Mouse (Mus musculus) limb, embryonic 15.5 days (tissue): ENCODE results near the gene Irgc1. TPM values are rescaled to one million over a fixed set of nuclear protein-coding genes. Genes with fewer than 3 reads are reported as not detected.

Experiments used
- ATAC-seq: fragments of 200-750 bp; cut with Nextera tagmentation; 2 replicates; pipeline ENCODE4 v1.8.0; 2017; ENCODE audit warnings: low read depth, moderate TSS enrichment; ENCODE audit not compliant: insufficient number of reproducible peaks, low FRiP score, low TSS enrichment
- H3K27ac ChIP-seq: fragments of 300-500 bp; sonication (generic); 2 replicates; pipeline ENCODE4 v1.5.1; 2015; ENCODE audit warnings: moderate library complexity, mild to moderate bottlenecking, inconsistent platforms
- H3K27me3 ChIP-seq: fragments of 300-500 bp; sonication (generic); 2 replicates; pipeline ENCODE4 v1.6.1; 2015; ENCODE audit warnings: inconsistent platforms
- H3K36me3 ChIP-seq: fragments of 300-500 bp; sonication (generic); 2 replicates; pipeline ENCODE4 v1.6.1; 2015; ENCODE audit warnings: inconsistent platforms
- H3K4me1 ChIP-seq: fragments of 300-500 bp; sonication (generic); 2 replicates; pipeline ENCODE4 v1.6.1; 2015; ENCODE audit warnings: inconsistent platforms
- H3K4me2 ChIP-seq: fragments of 300-500 bp; sonication (generic); 2 replicates; pipeline ENCODE4 v1.6.1; 2015; ENCODE audit warnings: mild to moderate bottlenecking, inconsistent platforms
- H3K4me3 ChIP-seq: fragments of 300-500 bp; sonication (generic); 2 replicates; pipeline ENCODE4 v1.5.1; 2015; ENCODE audit warnings: mild to moderate bottlenecking, inconsistent platforms
- H3K9ac ChIP-seq: fragments of 300-500 bp; sonication (generic); 2 replicates; pipeline ENCODE4 v1.6.1; 2015; ENCODE audit warnings: inconsistent platforms
- H3K9me3 ChIP-seq: fragments of 300-500 bp; sonication (generic); 2 replicates; pipeline ENCODE4 v1.6.1; 2016; ENCODE audit warnings: inconsistent platforms
- WGBS: fragments of 180-500 bp; shearing (Covaris S2); methylation state at CpG from one replicate; pipeline ENCODE4 v1.1.7; 2015; 5-methylcytosine and 5-hydroxymethylcytosine counted together
- polyA plus RNA-seq: library from polyadenylated mRNA; unstranded; fragments of >200 nt; fragmentation: Nextera tagmentation; extraction: Ambion mirVana; gene quantifications from 2 replicates; pipeline ENCODE4 v1.2.1, GENCODE M21; 2015

Irgc1 gene
- polyA plus RNA-seq, 1 experiment from 2014 or later, result 0.17 TPM

DNA sequence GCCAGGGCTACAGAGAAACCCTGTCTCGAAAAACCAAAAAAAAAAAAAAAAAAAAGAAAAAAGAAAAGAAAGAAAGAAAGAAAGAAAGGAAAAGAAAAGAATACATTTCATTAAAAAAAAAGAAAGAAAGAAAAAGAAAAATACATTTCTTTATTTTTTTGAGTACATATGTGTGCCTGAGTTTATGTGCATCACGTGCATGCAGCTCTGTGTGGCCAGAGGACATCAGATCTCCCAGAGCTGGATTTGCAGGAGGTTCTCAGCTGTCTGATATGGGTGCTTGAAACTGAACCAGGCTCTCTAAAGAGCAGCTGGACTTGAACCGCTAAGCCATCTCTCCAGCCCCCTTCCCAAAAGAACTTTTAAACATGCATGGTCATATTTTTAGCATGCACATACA is 58.0 kb downstream of the Irgc1 start:
- Histone ChIP-seq H3K36me3 (no peaks in the 10 kb centered on the region), H3K4me3 (no peak overlapping the region), H3K4me1 (peaks cover 29% of the 10 kb centered on the region), H3K27ac (0 out of 2 replicates have a peak overlapping the region, but pooled peaks have one; percentile 19), H3K9ac (no peak overlapping the region), H3K4me2 (no peak overlapping the region), H3K27me3 (no peaks in the 10 kb centered on the region), H3K9me3 (no peaks in the 10 kb centered on the region)
- ATAC-seq, result no peak
- WGBS, result 66% methylated on average over 3 of the region's 3 CpGs

GRCm38 (mm10) chr7:24391687-24392086 is 60.4 kb downstream of the Irgc1 start:
- ATAC-seq, result no peak
- Histone ChIP-seq H3K4me1 (peaks cover 27% of the 10 kb centered on the region), H3K27me3 (no peaks in the 10 kb centered on the region), H3K4me2 (no peak overlapping the region), H3K4me3 (no peak overlapping the region), H3K9me3 (no peaks in the 10 kb centered on the region), H3K9ac (no peak overlapping the region), H3K36me3 (no peaks in the 10 kb centered on the region), H3K27ac (no peak overlapping the region)
- WGBS, result 73% methylated on average over 2 of the region's 2 CpGs

- no peaks in the 10 kb centered on the region for H3K27me3 ChIP-seq
- H3K9me3 ChIP-seq, result no peaks in the 10 kb centered on the region
- H3K4me3 ChIP-seq, result peak overlapping the region; percentile 21; the same call in 1 of the 2 replicates
- peaks cover 27% of the 10 kb centered on the region for H3K4me1 ChIP-seq
- H3K4me2 ChIP-seq, result peak overlapping the region; percentile 38
- under 1% methylated on average over 5 of the region's 5 CpGs for WGBS
- peak; percentile 68 for ATAC-seq
- H3K27ac ChIP-seq, result peak overlapping the region; percentile 61; the same call in 1 of the 2 replicates
- H3K36me3 ChIP-seq, result no peaks in the 10 kb centered on the region
- no peak overlapping the region for H3K9ac ChIP-seq
These were observed 61.0 kb downstream of the Irgc1 start for GRCm38 (mm10) chr7:24391077-24391476.

- Histone ChIP-seq H3K4me1 (peaks cover 27% of the 10 kb centered on the region), H3K36me3 (no peaks in the 10 kb centered on the region), H3K9ac (no peak overlapping the region), H3K9me3 (no peaks in the 10 kb centered on the region), H3K27me3 (no peaks in the 10 kb centered on the region), H3K4me3 (no peak overlapping the region), H3K4me2 (no peak overlapping the region), H3K27ac (peak overlapping the region; percentile 57; the same call in 1 of the 2 replicates)
- ATAC-seq, result no peak
- 30% methylated on average over 7 of the region's 7 CpGs for whole genome bisulfite sequencing
These were observed 61.6 kb downstream of the Irgc1 start for GRCm38 (mm10) chr7:24390512-24390911.

GRCm38 (mm10) chr7:24389516-24390187 is 62.4 kb downstream of the Irgc1 start:
- Histone ChIP-seq H3K36me3 (no peaks in the 10 kb centered on the region), H3K4me1 (peaks cover 25% of the 10 kb centered on the region), H3K9ac (no peak overlapping the region), H3K9me3 (no peaks in the 10 kb centered on the region), H3K4me2 (no peak overlapping the region), H3K4me3 (no peak overlapping the region), H3K27ac (no peak overlapping the region), H3K27me3 (no peaks in the 10 kb centered on the region)
- WGBS, result 45% methylated on average over 13 of the region's 13 CpGs
- no peak for ATAC-seq

DNA sequence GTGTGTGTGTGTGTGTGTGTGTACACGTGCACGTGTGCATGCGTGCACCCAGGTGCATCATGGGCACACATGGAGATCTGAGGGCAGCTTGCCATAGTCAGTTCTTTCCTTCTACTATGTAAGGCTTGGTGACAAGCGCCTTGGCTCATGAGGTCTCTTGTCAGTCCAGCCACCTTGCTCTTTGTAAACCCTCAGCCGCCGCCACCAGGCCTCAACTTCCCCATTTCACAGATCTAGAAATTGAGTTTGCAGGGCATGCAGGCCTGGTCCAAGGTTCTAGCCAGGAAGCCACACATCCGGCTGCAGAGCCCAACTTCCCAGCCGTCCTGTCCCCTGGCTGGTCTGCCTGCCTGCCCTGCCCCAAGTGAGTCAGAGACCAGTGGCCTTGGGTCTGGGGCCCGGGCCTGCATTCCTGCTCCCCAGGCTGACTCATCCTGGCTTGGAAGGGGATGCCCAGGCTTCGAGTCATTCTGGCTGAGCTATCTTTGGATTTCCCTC is 65.0 kb downstream of the Irgc1 start:
- no peak for ATAC-seq
- Histone ChIP-seq H3K9me3 (no peaks in the 10 kb centered on the region), H3K4me3 (no peak overlapping the region), H3K27me3 (no peaks in the 10 kb centered on the region), H3K9ac (no peak overlapping the region), H3K27ac (no peak overlapping the region), H3K4me1 (peaks cover 25% of the 10 kb centered on the region), H3K4me2 (no peak overlapping the region), H3K36me3 (no peaks in the 10 kb centered on the region)
- 79% methylated on average over 10 of the region's 10 CpGs for WGBS

GRCm38 (mm10) chr7:24384827-24385226 is 67.3 kb downstream of the Irgc1 start:
- no peaks in the 10 kb centered on the region for H3K36me3 ChIP-seq
- H3K4me3 ChIP-seq, result no peak overlapping the region
- H3K9me3 ChIP-seq, result no peaks in the 10 kb centered on the region
- no peak overlapping the region for H3K9ac ChIP-seq
- WGBS, result 7% methylated on average over 11 of the region's 11 CpGs
- no peak overlapping the region for H3K27ac ChIP-seq
- ATAC-seq, result no peak
- peaks cover 16% of the 10 kb centered on the region for H3K4me1 ChIP-seq
- H3K4me2 ChIP-seq, result no peak overlapping the region
- no peaks in the 10 kb centered on the region for H3K27me3 ChIP-seq

DNA sequence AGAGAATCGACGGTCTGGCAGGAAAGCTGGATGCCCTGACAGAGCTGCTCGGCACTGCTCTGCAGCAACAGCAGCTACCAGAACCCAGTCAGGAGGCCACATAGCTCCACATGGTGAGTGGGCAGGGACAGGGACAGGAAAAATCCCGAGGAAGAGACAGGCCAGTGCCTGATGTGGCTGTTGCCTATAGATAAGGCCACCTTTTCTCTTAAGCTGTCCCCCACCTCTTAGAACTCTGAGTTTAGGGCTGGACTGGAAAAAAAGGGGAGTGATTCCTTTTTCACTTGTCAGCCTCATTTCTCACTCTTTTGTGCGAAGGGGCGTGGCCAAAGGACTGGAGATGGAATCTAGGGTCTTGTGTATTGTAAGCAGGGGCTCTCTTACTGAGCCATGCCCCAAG is 68.0 kb downstream of the Irgc1 start:
- H3K9me3 ChIP-seq, result no peaks in the 10 kb centered on the region
- H3K36me3 ChIP-seq, result no peaks in the 10 kb centered on the region
- peaks cover 13% of the 10 kb centered on the region for H3K4me1 ChIP-seq
- no peak overlapping the region for H3K27ac ChIP-seq
- H3K4me3 ChIP-seq, result no peak overlapping the region
- 63% methylated on average over 6 of the region's 6 CpGs for WGBS
- no peak overlapping the region for H3K4me2 ChIP-seq
- no peak for ATAC-seq
- H3K27me3 ChIP-seq, result no peaks in the 10 kb centered on the region
- no peak overlapping the region for H3K9ac ChIP-seq

- no peak for ATAC-seq
- no peaks in the 10 kb centered on the region for H3K36me3 ChIP-seq
- H3K27me3 ChIP-seq, result no peaks in the 10 kb centered on the region
- peaks cover 16% of the 10 kb centered on the region for H3K4me1 ChIP-seq
- H3K9me3 ChIP-seq, result no peaks in the 10 kb centered on the region
- H3K4me2 ChIP-seq, result no peak overlapping the region
- 74% methylated on average over 16 of the region's 16 CpGs for WGBS
- H3K27ac ChIP-seq, result no peak overlapping the region
- no peak overlapping the region for H3K4me3 ChIP-seq
- H3K9ac ChIP-seq, result no peak overlapping the region
These were observed 69.2 kb downstream of the Irgc1 start for GRCm38 (mm10) chr7:24382730-24383372.

Other genes starting within 250 kb of the Irgc1 start
- gene Zfp111, start 240.9 kb downstream of the Irgc1 start, polyA plus RNA-seq, result 10.4 and 11.7 TPM in 2 replicates
- gene Zfp109, start 214.7 kb downstream of the Irgc1 start, polyA plus RNA-seq, result 4.7 and 5.1 TPM in 2 replicates
- gene Zfp108, start 197.5 kb downstream of the Irgc1 start, polyA plus RNA-seq, result 5.5 and 6.1 TPM in 2 replicates
- 9.1 and 10.2 TPM in 2 replicates for gene Zfp93, start 181.9 kb downstream of the Irgc1 start, polyA plus RNA-seq
- gene Zfp61, start 151.1 kb downstream of the Irgc1 start, polyA plus RNA-seq, result 39.6 and 49.2 TPM in 2 replicates
- 12.2 and 12.8 TPM in 2 replicates for gene Zfp94, start 135.6 kb downstream of the Irgc1 start, polyA plus RNA-seq
- gene Tescl, start 118.4 kb downstream of the Irgc1 start, polyA plus RNA-seq, result not detected in 2 replicates
- 55.8 and 59.7 TPM in 2 replicates for gene Lypd5, start 103.1 kb downstream of the Irgc1 start, polyA plus RNA-seq
- 3.0 and 3.4 TPM in 2 replicates for gene Kcnn4, start 82.0 kb downstream of the Irgc1 start, polyA plus RNA-seq
- 23.2 and 23.6 TPM in 2 replicates for gene Smg9, start 52.7 kb downstream of the Irgc1 start, polyA plus RNA-seq
- 8.1 and 10.1 TPM in 2 replicates for gene Plaur, start 10.2 kb upstream of the Irgc1 start, polyA plus RNA-seq
- 5.0 and 6.3 TPM in 2 replicates for gene Cadm4, start 29.7 kb upstream of the Irgc1 start, polyA plus RNA-seq
- gene Zfp428, start 54.7 kb upstream of the Irgc1 start, polyA plus RNA-seq, result 40.8 and 44.3 TPM in 2 replicates
- gene AC161166.1, start 60.2 kb upstream of the Irgc1 start, polyA plus RNA-seq, result 0.32 TPM in 2 replicates
- gene Irgq, start 78.4 kb upstream of the Irgc1 start, polyA plus RNA-seq, result 8.2 and 8.3 TPM in 2 replicates
- 5.1 and 7.8 TPM in 2 replicates for gene Pinlyp, start 93.8 kb upstream of the Irgc1 start, polyA plus RNA-seq
- 110 and 125 TPM in 2 replicates for gene Xrcc1, start 94.0 kb upstream of the Irgc1 start, polyA plus RNA-seq
- 28.0 and 28.7 TPM in 2 replicates for gene Ethe1, start 135.2 kb upstream of the Irgc1 start, polyA plus RNA-seq
- gene Zfp575, start 135.3 kb upstream of the Irgc1 start, polyA plus RNA-seq, result 5.2 and 6.4 TPM in 2 replicates
- 1.4 and 1.7 TPM in 2 replicates for gene Phldb3, start 158.5 kb upstream of the Irgc1 start, polyA plus RNA-seq
- gene Lypd3, start 184.3 kb upstream of the Irgc1 start, polyA plus RNA-seq, result 125 and 128 TPM in 2 replicates
- gene Tex101, start 224.4 kb upstream of the Irgc1 start, polyA plus RNA-seq, result not detected in 2 replicates